ENCODE assay signal across 8 mouse cellular contexts in genomic region chr17:4996814-4997549, GRCm38 (mm10). TPM values are rescaled to one million over a fixed set of nuclear protein-coding genes. Genes with fewer than 3 reads are reported as not detected.
A peak's percentile ranks its signal among the peaks of the same experiment; 100 is the strongest.
DNase-seq lines count a peak whose midpoint lies in the region; ATAC-seq and TF ChIP-seq lines count a peak whose summit lies in the region.

No protein-coding gene starts in this region.

- peak overlapping the region; percentile 94 for H3K4me3 ChIP-seq in intestine, embryonic 15.5 days (replicated peaks)
- H3K4me3 ChIP-seq in lung, embryonic 14.5 days (ENCODE audit: low read depth, low read length), result peak overlapping the region; percentile 96

- peak overlapping the region; percentile 99 for H3K9ac ChIP-seq in intestine, embryonic 15.5 days
- peak overlapping the region; percentile 100 for H3K9ac ChIP-seq in lung, embryonic 14.5 days

- no peak for TF ChIP-seq CTCF in lung, embryonic 14.5 days (IDR thresholded peaks at IDR 0.05; ENCODE audit: low read depth)

- peaks cover 19% of the 10 kb centered on the region for H3K4me1 ChIP-seq in intestine, embryonic 15.5 days (replicated peaks)
- peaks cover 22% of the 10 kb centered on the region for H3K4me1 ChIP-seq in lung, embryonic 14.5 days (ENCODE audit: insufficient read depth)

- H3K27ac ChIP-seq in intestine, embryonic 15.5 days, result peak overlapping the region; percentile 100
- H3K27ac ChIP-seq in lung, embryonic 14.5 days (ENCODE audit: low read depth), result peak overlapping the region; percentile 100

- peak overlapping the region; percentile 78 for H3K4me2 ChIP-seq in intestine, embryonic 15.5 days (replicated peaks)
- peak overlapping the region; percentile 75 for H3K4me2 ChIP-seq in lung, embryonic 14.5 days

- ATAC-seq in erythroid progenitor cell, adult 5-6 weeks (replicated peaks; ENCODE audit: low FRiP score, poor library complexity, severe bottlenecking), result peak; percentile 40
- ATAC-seq in intestine, embryonic 15.5 days, result no peak
- ATAC-seq in lung, embryonic 14.5 days (ENCODE audit: insufficient read depth), result no peak

- no peaks in the 10 kb centered on the region for H3K27me3 ChIP-seq in intestine, embryonic 15.5 days (replicated peaks)
- H3K27me3 ChIP-seq in lung, embryonic 14.5 days (ENCODE audit: insufficient read depth, low read length), result no peaks in the 10 kb centered on the region

- DNase-seq in left cerebral cortex, postnatal 25 days (ENCODE audit: low spot score in 2 of 2), result peak; percentile 59 to 79
- DNase-seq in left cerebral cortex, postnatal 4 days, result no peak
- peak; percentile 83 for DNase-seq in adipocyte (ENCODE audit: low spot score)
- DNase-seq in lung, embryonic 14.5 days, result peak; percentile 80
- peak; percentile 74 for DNase-seq in retina, embryonic 14.5 days (ENCODE audit: low spot score)
- DNase-seq in right cerebral cortex, postnatal 4 days, result no peak

- H3K9me3 ChIP-seq in intestine, embryonic 15.5 days, result no peaks in the 10 kb centered on the region
- H3K9me3 ChIP-seq in lung, embryonic 14.5 days (ENCODE audit: low read depth, low read length), result no peaks in the 10 kb centered on the region

- intact Hi-C loops in left cerebral cortex, postnatal 25 days (cut with DNase I), result loop anchor here (5.0 to 10.0 kb wide), 2 partner anchors 190 to 398 kb away; no protein-coding TSS in a partner anchor
- intact Hi-C loops in left cerebral cortex, postnatal 4 days (cut with DNase I), result loop anchor here (5.0 to 10.0 kb wide), 2 partner anchors 90 to 222 kb away; no protein-coding TSS in a partner anchor

- WGBS in intestine, embryonic 15.5 days, result under 1% methylated on average over 20 of the region's 20 CpGs
- under 1% methylated on average over 20 of the region's 20 CpGs for WGBS in lung, embryonic 14.5 days

- no peaks in the 10 kb centered on the region for H3K36me3 ChIP-seq in intestine, embryonic 15.5 days
- no peaks in the 10 kb centered on the region for H3K36me3 ChIP-seq in lung, embryonic 14.5 days (ENCODE audit: insufficient read depth)

RNA-seq across cellular contexts. Expression of gene Arid1b, which starts 2.9 kb away (rescaled TPM):
- total RNA-seq in left cerebral cortex, postnatal 25 days (2021), result 10 to 100 TPM; 73.6 to 79.6 TPM
- 100 to 1,000 TPM; 103 to 107 TPM for total RNA-seq in left cerebral cortex, postnatal 4 days (2021)
- total RNA-seq in erythroid progenitor cell, adult 5-6 weeks (2015; ENCODE audit: low replicate concordance), result 10.1 and 17.2 TPM in 2 replicates
- 7.2 and 13.3 TPM in 2 replicates for total RNA-seq in erythroid progenitor cell, adult 5-6 weeks (2017; ENCODE audit: low replicate concordance)
- polyA plus RNA-seq in intestine, embryonic 15.5 days (2015; fragmentation: Nextera tagmentation; extraction: Ambion mirVana), result 7.4 and 9.1 TPM in 2 replicates
- 17.3 and 17.4 TPM in 2 replicates for polyA plus RNA-seq in lung, embryonic 14.5 days (2014; fragmentation: Nextera tagmentation; extraction: Ambion mirVana)

Comparison
In these comparisons a context has a peak if more than half of its experiments do, and no peak if none do; other contexts are left out.
1. DNase-seq: peak in left cerebral cortex, postnatal 25 days (2 of 2), adipocyte (single experiment), lung, embryonic 14.5 days (single experiment) and retina, embryonic 14.5 days (single experiment); none in left cerebral cortex, postnatal 4 days (single experiment) and right cerebral cortex, postnatal 4 days (single experiment).
2. RNA of gene Arid1b, which starts 2.9 kb away (total RNA-seq): 103 to 107 TPM in left cerebral cortex, postnatal 4 days and 73.6 to 79.6 TPM in left cerebral cortex, postnatal 25 days; 7.2 to 17.2 TPM in erythroid progenitor cell, adult 5-6 weeks; every median in the first group is over 4 times any median in the second.